Mouse (Mus musculus): ENCODE results near the gene Itgb2.
A peak's percentile ranks its signal among the peaks of the same experiment; 100 is the strongest.

DNA sequence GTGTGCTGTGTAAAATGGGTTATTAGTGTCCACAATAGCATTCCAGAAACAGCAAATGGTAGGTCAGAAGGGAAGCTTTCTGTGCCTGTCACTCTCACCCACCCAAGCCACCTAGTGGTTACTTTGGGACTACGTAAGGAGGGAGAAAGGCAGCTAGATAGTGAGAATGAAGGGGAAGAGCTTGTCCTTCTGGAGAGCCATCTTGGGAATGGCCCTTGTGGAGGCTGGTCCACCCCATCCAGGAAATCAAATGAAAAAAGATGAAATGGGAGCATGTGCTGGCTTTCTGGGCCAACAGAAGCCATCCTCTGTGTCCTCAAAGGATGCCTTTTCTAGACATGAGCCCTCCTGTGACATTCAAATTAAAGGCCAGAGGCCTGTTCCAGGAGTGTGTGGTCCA is 75.3 kb downstream of the Itgb2 start:
- peak; percentile 72 for TF ChIP-seq CTCF (IDR thresholded peaks at IDR 0.05)
- TF ChIP-seq EP300 (IDR thresholded peaks at IDR 0.05; ENCODE audit: insufficient read depth, low read depth, low read length): no peak
- TF ChIP-seq POLR2A (IDR thresholded peaks at IDR 0.05; ENCODE audit: insufficient read depth, low read depth, low read length): no peak

Data from heart, adult 2 months (tissue).